Mouse (Mus musculus): ENCODE measurements around the gene Pex11g. TPM values are rescaled to one million over a fixed set of nuclear protein-coding genes. Genes with fewer than 3 reads are reported as not detected.

The Pex11g gene
- total and polyA plus RNA-seq, 2 experiments from 2014 or later, result 1.8 to 3.1 TPM

DNA sequence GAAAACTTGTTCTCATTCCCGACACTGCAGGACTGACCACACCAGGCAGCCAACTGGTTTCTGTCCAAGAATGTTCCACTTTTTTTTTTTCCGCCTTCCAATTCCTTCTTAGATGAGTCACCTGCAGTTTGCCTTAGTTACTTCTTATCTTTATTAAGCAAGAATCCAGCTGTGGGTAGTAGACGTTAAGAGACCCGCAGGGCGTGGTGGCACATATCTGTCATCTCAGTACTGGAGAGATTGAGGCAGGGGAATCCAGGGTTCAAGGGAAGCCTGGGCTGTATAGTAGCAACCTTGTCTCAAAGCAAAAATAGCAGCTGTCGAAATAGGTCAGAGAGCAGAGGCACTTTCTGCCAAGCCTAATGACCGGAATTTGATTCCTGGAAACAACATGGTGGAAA lies 55.6 kb downstream of the Pex11g start:
- ATAC-seq (ENCODE audit: low FRiP score) (no peak), DNase-seq (ENCODE audit: low spot score) (no peak)
- no peak overlapping the region for H3K4me2 ChIP-seq (ENCODE audit: low read depth, low read length, poor library complexity, severe bottlenecking)
- WGBS, result 90% methylated on average over 7 of the region's 7 CpGs
- no peaks in the 10 kb centered on the region for H3K27me3 ChIP-seq (ENCODE audit: insufficient read depth, low read length)
- no peak overlapping the region for H3K27ac ChIP-seq (ENCODE audit: low read depth, low read length)
- TF ChIP-seq CTCF (IDR thresholded peaks at IDR 0.05), result no peak
- H3K4me3 ChIP-seq (ENCODE audit: low read depth, low read length), result no peak overlapping the region
- H3K9me3 ChIP-seq (ENCODE audit: low read length), result no peaks in the 10 kb centered on the region
- peaks cover under 1% of the 10 kb centered on the region; the same call in 1 of the 2 replicates for H3K4me1 ChIP-seq (ENCODE audit: insufficient read depth, low read length)
- no peaks in the 10 kb centered on the region for H3K36me3 ChIP-seq (ENCODE audit: insufficient read depth, low read length)
- no peak overlapping the region for H3K9ac ChIP-seq (replicated peaks; ENCODE audit: low read length, poor library complexity, severe bottlenecking)

GRCm38 (mm10) chr8:3411085-3411484 lies 56.4 kb downstream of the Pex11g start:
- H3K36me3 ChIP-seq (ENCODE audit: insufficient read depth, low read length), result no peaks in the 10 kb centered on the region
- ATAC-seq (ENCODE audit: low FRiP score) (no peak), DNase-seq (ENCODE audit: low spot score) (no peak)
- WGBS, result 83% methylated on average over 2 of the region's 2 CpGs
- no peak overlapping the region for H3K27ac ChIP-seq (ENCODE audit: low read depth, low read length)
- H3K4me3 ChIP-seq (ENCODE audit: low read depth, low read length), result no peak overlapping the region
- H3K9ac ChIP-seq (replicated peaks; ENCODE audit: low read length, poor library complexity, severe bottlenecking), result no peak overlapping the region
- no peak for TF ChIP-seq CTCF (IDR thresholded peaks at IDR 0.05)
- H3K27me3 ChIP-seq (ENCODE audit: insufficient read depth, low read length), result no peaks in the 10 kb centered on the region
- H3K9me3 ChIP-seq (ENCODE audit: low read length), result no peaks in the 10 kb centered on the region
- H3K4me2 ChIP-seq (ENCODE audit: low read depth, low read length, poor library complexity, severe bottlenecking), result no peak overlapping the region
- H3K4me1 ChIP-seq (ENCODE audit: insufficient read depth, low read length), result no peaks in the 10 kb centered on the region

GRCm38 (mm10) chr8:3407417-3407816 lies 60.1 kb downstream of the Pex11g start:
- no peaks in the 10 kb centered on the region for H3K4me1 ChIP-seq (ENCODE audit: insufficient read depth, low read length)
- H3K27ac ChIP-seq (ENCODE audit: low read depth, low read length), result no peak overlapping the region
- 87% methylated on average over 3 of the region's 3 CpGs for WGBS
- DNase-seq (ENCODE audit: low spot score) (no peak), ATAC-seq (ENCODE audit: low FRiP score) (no peak)
- no peaks in the 10 kb centered on the region for H3K9me3 ChIP-seq (ENCODE audit: low read length)
- no peak overlapping the region for H3K4me3 ChIP-seq (ENCODE audit: low read depth, low read length)
- TF ChIP-seq CTCF (IDR thresholded peaks at IDR 0.05), result no peak
- no peak overlapping the region for H3K4me2 ChIP-seq (ENCODE audit: low read depth, low read length, poor library complexity, severe bottlenecking)
- H3K9ac ChIP-seq (replicated peaks; ENCODE audit: low read length, poor library complexity, severe bottlenecking), result no peak overlapping the region
- no peaks in the 10 kb centered on the region for H3K27me3 ChIP-seq (ENCODE audit: insufficient read depth, low read length)
- H3K36me3 ChIP-seq (ENCODE audit: insufficient read depth, low read length), result no peaks in the 10 kb centered on the region

Other genes with a start within 250 kb of the Pex11g start
- gene Insr, start 188.1 kb downstream of the Pex11g start, total RNA-seq (2014; rRNA removed), result 40.3 and 44.5 TPM in 2 replicates
- gene Insr, start 188.1 kb downstream of the Pex11g start, polyA plus RNA-seq (2015; fragmentation: Nextera tagmentation; extraction: Ambion mirVana), result 30.0 and 32.9 TPM in 2 replicates
- gene A430078G23Rik, start 114.3 kb downstream of the Pex11g start, total RNA-seq (2014; rRNA removed), result not detected in 2 replicates
- gene A430078G23Rik, start 114.3 kb downstream of the Pex11g start, polyA plus RNA-seq (2015; fragmentation: Nextera tagmentation; extraction: Ambion mirVana), result not detected in 2 replicates
- gene Arhgef18, start 74.7 kb downstream of the Pex11g start, total RNA-seq (2014; rRNA removed), result 34.3 and 46.0 TPM in 2 replicates
- gene Arhgef18, start 74.7 kb downstream of the Pex11g start, polyA plus RNA-seq (2015; fragmentation: Nextera tagmentation; extraction: Ambion mirVana), result 6.8 and 7.2 TPM in 2 replicates
- gene Tex45, start 3.2 kb upstream of the Pex11g start, total RNA-seq (2014; rRNA removed), result 0.47 and 0.55 TPM in 2 replicates
- gene Tex45, start 3.2 kb upstream of the Pex11g start, polyA plus RNA-seq (2015; fragmentation: Nextera tagmentation; extraction: Ambion mirVana), result 0.64 and 0.68 TPM in 2 replicates
- 85.5 and 106 TPM in 2 replicates for gene Zfp358, start 25.5 kb upstream of the Pex11g start, total RNA-seq (2014; rRNA removed)
- 57.1 and 58.3 TPM in 2 replicates for gene Zfp358, start 25.5 kb upstream of the Pex11g start, polyA plus RNA-seq (2015; fragmentation: Nextera tagmentation; extraction: Ambion mirVana)
- 93.8 and 116 TPM in 2 replicates for gene Mcoln1, start 32.8 kb upstream of the Pex11g start, total RNA-seq (2014; rRNA removed)
- gene Mcoln1, start 32.8 kb upstream of the Pex11g start, polyA plus RNA-seq (2015; fragmentation: Nextera tagmentation; extraction: Ambion mirVana), result 108 and 117 TPM in 2 replicates
- 57.0 and 57.5 TPM in 2 replicates for gene Pnpla6, start 47.7 kb upstream of the Pex11g start, total RNA-seq (2014; rRNA removed)
- 35.5 and 36.8 TPM in 2 replicates for gene Pnpla6, start 47.7 kb upstream of the Pex11g start, polyA plus RNA-seq (2015; fragmentation: Nextera tagmentation; extraction: Ambion mirVana)
- not detected in 2 replicates for gene C330021F23Rik, start 100.3 kb upstream of the Pex11g start, total RNA-seq (2014; rRNA removed)
- gene C330021F23Rik, start 100.3 kb upstream of the Pex11g start, polyA plus RNA-seq (2015; fragmentation: Nextera tagmentation; extraction: Ambion mirVana), result 0.17 TPM in 1 of 2 replicates, not detected in the other
- 115 and 149 TPM in 2 replicates for gene Camsap3, start 119.6 kb upstream of the Pex11g start, total RNA-seq (2014; rRNA removed)
- 44.9 and 46.2 TPM in 2 replicates for gene Camsap3, start 119.6 kb upstream of the Pex11g start, polyA plus RNA-seq (2015; fragmentation: Nextera tagmentation; extraction: Ambion mirVana)
- 41.9 and 43.0 TPM in 2 replicates for gene Xab2, start 153.6 kb upstream of the Pex11g start, total RNA-seq (2014; rRNA removed)
- gene Xab2, start 153.6 kb upstream of the Pex11g start, polyA plus RNA-seq (2015; fragmentation: Nextera tagmentation; extraction: Ambion mirVana), result 31.7 and 35.9 TPM in 2 replicates
- gene Pet100, start 153.9 kb upstream of the Pex11g start, total RNA-seq (2014; rRNA removed), result 5.7 and 7.7 TPM in 2 replicates
- 70.9 and 71.3 TPM in 2 replicates for gene Pet100, start 153.9 kb upstream of the Pex11g start, polyA plus RNA-seq (2015; fragmentation: Nextera tagmentation; extraction: Ambion mirVana)
- 10.4 and 33.2 TPM in 2 replicates for gene Pcp2, start 157.9 kb upstream of the Pex11g start, total RNA-seq (2014; rRNA removed)
- gene Pcp2, start 157.9 kb upstream of the Pex11g start, polyA plus RNA-seq (2015; fragmentation: Nextera tagmentation; extraction: Ambion mirVana), result 0.83 and 1.1 TPM in 2 replicates
- 23.1 and 35.3 TPM in 2 replicates for gene Stxbp2, start 163.3 kb upstream of the Pex11g start, total RNA-seq (2014; rRNA removed)
- 36.1 and 44.2 TPM in 2 replicates for gene Stxbp2, start 163.3 kb upstream of the Pex11g start, polyA plus RNA-seq (2015; fragmentation: Nextera tagmentation; extraction: Ambion mirVana)
- not detected in 2 replicates for gene Retn, start 188.1 kb upstream of the Pex11g start, total RNA-seq (2014; rRNA removed)
- gene Retn, start 188.1 kb upstream of the Pex11g start, polyA plus RNA-seq (2015; fragmentation: Nextera tagmentation; extraction: Ambion mirVana), result 0.42 and 0.62 TPM in 2 replicates
- not detected in 2 replicates for gene Mcemp1, start 198.1 kb upstream of the Pex11g start, total RNA-seq (2014; rRNA removed)
- 0.23 and 0.26 TPM in 2 replicates for gene Mcemp1, start 198.1 kb upstream of the Pex11g start, polyA plus RNA-seq (2015; fragmentation: Nextera tagmentation; extraction: Ambion mirVana)
- gene Fcor, start 204.7 kb upstream of the Pex11g start, total RNA-seq (2014; rRNA removed), result 14.7 and 33.3 TPM in 2 replicates
- gene Fcor, start 204.7 kb upstream of the Pex11g start, polyA plus RNA-seq (2015; fragmentation: Nextera tagmentation; extraction: Ambion mirVana), result 20.1 and 20.3 TPM in 2 replicates
- gene Trappc5, start 208.6 kb upstream of the Pex11g start, total RNA-seq (2014; rRNA removed), result 59.7 and 65.3 TPM in 2 replicates
- gene Trappc5, start 208.6 kb upstream of the Pex11g start, polyA plus RNA-seq (2015; fragmentation: Nextera tagmentation; extraction: Ambion mirVana), result 67.0 and 68.3 TPM in 2 replicates
- not detected in 2 replicates for gene Fcer2a, start 226.5 kb upstream of the Pex11g start, total RNA-seq (2014; rRNA removed)
- gene Fcer2a, start 226.5 kb upstream of the Pex11g start, polyA plus RNA-seq (2015; fragmentation: Nextera tagmentation; extraction: Ambion mirVana), result 0.22 and 0.41 TPM in 2 replicates